Mouse (Mus musculus) urinary bladder, postnatal 10 days (tissue): ENCODE measurements around the gene Gm21885.
"Not testable (repeated sequence)": the region's sequence is repeated elsewhere in the genome, so short reads cannot be mapped to it uniquely, and the experiment has no call there.

Source experiments
- DNase-seq: peaks from one replicate; pipeline ENCODE4 v3.0.0; 2022; ENCODE audit warnings: low spot score

Gm21885 gene

DNA sequence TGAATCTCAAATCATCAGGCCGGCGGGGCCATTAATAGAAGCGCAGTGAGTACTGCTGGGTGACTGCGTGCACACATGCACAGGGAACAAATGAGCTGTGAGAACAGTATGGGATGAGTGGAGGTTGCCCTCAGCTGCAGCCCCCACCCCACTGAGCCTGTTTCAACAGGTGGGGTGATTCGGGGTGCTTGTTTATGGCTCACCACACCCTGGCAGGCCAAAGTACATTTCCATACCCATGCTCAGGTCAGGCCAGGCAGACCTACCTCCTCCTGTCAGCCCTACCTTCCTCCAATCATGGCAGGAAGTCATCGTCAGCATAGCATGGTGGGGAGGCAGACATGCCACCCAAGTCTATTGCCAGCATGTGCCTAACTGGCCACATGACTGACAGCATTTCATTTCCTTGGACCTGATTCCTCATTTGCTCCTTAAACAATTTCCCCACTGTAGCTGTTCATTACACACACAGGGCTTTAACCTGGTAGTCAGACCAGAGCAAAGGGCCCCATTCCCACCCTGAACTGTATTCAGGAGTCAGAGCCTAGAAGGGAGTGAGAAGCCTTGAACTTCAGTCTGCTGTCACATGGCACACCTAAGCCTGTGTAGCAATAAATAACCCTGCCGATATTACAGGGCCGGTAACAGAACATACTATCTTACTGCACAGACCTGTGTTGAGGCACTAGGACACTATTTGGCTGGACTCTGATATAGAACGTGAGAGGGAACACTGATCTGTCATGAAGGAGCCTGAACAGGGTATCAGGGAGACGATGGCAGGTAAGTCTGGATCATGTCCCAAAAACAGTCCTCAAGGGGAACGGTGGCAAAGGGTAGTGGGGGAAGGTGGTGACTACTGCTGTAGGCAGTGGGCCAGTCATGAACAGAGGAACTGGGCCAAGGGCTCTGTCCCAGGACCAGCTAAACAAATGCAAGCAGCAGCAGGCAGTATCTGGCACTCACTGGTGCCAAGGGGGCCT lies at the start of gene Gm21885:
TSS of gene Gm21885 (plus strand) at position 675 of the 983 bp plus-strand sequence.
- DNase-seq: no peak

DNA sequence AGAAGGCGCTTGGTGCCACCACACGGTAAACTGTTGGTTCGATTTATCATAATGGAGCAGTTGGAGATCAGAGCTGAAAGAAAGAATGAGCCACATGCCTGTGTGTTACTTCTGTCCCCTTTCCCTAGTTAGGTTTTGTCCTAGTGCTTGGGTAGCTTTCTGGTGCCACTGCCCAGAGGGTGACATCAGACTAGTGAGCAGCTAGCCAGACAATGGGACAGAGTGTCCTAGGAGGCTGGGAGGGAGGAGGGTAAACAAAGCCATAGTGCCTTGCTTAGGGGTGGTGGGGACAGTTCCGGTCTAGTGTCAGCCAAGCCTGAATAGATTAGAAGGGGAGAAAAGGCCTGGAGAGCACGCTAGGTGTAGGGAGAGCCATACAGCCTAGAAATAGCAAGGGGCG lies 48.3 kb upstream of the Gm21885 start:
- no peak for DNase-seq

DNA sequence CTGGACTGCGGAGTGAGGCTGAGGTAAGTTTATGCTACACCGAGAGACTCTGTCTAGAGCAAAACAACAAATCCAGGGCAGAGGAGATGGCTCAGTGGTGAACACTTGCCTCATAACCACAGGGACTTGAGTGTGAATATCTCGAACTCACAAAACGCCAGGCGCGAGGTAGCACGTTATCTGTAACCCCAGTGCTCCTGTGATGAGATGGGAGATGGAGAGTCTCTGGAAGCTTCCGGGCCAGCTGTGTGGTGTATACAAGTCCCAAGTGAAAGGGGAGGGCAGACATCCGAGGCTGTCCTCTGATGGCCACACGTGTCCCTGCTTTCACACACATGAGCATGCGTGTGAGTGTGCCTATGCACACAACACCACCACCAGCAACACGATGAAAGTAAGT lies 47.3 kb upstream of the Gm21885 start:
- no peak for DNase-seq

DNA sequence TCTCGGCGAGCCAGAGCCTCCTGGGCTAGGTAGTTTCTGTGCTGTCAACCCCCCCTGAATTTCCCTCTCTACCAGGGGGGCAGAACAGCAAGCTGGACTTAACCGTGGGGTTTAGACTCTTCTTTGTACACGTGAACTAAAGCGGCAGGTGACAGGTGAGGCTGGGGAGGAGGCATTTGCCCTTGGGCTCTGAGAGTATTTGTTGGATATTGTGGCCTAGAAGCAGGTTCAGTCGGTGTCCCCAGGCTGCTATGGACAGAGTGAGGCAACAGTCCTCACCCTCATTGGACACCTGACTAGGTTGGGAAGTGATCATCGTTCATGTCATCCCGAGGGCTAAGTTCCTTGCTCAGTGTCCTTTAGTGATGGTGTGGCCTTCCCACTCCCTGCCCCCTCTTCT lies 46.8 kb upstream of the Gm21885 start:
- DNase-seq: no peak

DNA sequence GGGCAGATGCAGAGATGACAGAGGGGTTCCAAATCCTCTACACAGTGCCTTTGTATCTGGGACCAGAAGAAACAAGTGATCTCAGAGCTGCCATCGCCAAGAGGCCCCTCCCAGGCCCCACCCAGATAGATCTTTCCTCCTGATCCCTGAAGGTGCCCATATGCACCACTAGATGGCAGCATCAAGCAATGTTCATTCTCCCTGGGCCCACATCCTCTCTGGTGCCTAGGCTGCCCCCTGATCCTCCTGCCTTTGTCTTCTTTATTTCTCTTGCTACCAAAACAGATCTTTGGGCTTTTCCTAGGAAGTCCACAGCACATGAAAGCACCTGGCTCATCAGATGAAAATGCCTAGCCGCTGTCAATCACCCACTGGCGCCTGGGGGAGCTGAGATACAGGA lies 45.6 kb upstream of the Gm21885 start:
- no peak for DNase-seq

DNA sequence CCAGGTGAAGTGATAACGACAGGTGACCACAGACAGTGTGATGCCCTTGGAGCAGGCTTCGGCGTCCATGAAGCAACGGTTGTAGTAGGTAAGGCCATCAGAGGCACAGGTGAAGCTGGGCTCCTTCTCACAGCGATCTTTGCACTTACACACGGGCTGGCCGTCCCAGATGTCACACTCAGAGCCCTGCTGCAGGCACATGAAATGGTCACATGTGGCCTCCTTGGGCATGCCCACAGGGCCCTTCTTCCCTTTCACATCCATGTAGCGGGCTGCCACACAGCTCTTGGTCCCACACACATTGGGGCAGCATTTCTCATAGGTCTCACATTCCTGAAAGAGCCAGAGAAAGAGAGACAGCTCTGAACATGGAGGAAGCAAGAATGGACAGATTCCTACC lies 42.9 kb upstream of the Gm21885 start:
- DNase-seq: no peak

DNA sequence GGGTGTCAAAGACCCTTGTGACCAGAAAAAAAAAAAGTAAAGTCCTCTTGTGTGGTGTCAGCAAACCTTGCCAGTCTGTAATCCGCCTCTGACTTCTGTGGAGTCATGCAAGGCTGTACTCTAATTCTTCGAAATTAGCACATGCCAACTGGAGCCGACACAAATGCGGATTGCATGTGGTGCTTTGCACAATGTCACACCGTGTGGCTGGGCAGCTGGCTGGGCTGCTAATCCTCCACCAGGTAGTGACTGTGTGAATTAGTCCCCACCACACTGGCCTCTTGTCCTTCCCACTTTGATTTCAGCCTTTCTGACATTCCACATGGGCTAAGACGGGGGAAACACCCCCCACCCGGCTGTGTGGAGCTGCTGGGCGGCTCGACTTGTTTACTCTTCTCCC lies 42.0 kb upstream of the Gm21885 start:
- DNase-seq: no peak

DNA sequence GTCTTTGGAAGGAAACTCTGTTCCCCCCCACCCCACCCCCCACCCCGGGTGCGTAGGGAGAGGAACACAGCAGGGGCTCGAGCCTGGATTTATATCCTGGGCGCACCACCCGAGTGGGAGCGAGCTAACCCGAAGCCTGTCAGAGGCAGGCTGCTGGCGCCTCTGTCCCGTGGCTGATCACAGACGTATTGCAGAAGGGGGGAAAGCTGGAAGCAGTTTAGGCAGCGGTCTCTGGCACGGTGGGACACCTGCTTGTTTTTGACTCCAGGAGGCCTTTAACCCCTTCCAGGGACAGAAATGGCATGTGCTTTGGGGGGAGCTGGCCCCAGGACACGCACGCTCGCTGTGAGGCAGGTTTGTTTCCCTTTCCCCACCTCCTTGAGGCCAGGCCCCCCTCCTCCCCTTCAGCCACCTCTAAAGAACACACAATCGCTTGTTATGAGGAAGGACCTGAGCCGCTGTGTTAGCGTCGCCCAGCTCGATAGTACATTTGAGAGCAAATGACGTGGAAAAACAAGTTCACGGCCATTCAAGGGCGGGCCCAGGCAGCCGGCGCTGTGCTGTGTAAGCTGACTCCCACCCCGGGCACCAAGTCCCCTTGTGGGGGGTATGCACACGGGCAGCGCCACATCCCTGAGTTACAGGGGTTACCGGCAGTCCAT lies 38.8 kb upstream of the Gm21885 start:
- DNase-seq: no peak

DNA sequence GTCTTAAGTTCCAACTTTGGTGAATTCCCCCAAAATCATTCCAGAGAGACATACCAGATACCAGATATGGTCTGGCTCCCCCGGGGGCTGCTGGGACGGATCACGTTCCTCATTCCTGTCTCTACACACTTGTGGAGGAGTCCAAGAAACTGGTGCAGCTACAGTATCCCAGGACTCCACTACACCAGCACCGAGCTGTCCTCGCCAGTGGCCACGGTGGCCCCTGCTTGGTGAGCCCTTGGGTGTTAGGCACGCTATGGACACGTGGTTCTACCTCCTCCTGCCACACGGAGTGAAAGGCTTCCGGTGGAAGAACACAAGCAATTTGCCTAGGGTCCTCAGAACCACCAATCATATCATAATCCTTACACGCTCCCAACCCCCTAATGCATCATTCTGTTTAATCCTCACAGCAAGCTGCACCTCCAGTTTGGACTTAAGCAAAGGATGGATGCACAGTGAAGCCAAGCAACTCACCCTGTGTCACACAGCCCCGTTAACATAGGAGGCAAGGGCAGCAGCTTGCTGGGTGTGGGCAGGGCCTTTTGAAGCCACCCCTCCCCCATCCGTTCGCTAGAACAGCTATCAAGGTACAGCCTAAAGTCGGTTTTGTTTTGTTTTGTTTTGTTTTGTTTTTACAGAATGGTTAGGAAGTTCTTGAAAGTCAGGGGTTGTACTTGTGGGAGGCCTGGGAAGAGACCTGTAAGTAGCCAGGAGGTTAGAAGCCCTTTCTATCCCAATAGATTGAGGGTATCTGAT lies 38.1 kb upstream of the Gm21885 start:
- no peak for DNase-seq

DNA sequence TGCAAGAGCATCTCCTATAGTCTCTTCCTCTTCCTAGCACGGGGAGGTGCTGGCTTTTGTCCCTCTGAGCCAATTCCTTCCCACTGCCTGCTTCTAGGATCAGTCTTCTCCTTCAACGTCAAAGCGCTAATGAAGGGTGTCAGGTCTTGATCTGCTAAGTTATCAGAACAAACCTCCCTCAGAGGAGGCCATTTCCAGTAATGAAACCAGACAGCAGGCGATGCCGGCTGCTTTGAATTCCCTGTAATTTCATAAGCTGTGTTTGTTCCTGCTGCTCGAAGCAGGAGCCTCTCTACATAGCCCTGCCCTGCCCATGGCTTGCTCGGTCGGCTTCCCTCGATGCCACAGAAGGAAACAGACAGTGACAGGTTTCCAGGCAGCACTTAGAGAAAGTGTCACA lies 37.3 kb upstream of the Gm21885 start:
- no peak for DNase-seq

DNA sequence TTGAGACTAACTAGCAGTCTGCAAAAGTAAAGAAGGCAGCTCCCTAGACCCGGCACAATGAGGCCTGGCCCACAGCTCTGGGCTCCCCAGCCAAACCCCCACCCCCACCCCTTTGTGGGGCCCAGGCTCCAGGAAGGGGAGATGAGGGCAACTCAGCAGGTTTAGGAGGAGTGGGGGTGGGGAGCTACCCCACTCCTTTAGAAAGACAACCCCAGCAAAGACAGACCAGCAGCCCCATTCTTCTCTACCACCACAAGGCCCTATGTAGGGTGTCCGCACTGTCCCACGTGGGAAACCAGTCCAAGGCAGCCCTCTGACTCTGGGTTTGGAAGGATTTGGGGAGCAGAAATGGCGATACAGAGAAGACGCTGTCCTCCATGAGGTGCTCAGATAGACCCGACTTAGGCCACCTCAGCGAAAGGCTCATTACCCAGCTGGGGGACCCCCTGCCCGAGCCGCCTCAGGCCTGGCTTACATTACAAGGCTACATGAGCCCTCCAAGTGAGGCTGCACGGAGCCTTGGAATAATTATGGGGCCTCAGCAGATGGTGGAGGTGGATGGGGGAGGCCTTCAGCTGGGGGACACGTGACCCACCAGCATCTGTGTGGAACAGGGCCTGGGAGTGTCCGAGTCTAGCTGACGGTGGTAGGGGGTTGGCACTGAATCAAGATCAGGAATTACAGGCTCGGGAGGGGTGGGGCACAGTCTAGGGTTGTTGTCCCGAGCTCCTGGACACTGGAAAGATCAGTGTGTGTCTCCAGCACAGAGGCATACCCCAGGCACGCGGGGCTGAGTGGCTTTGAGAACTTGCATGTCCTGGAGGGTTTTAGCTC lies 35.5 kb upstream of the Gm21885 start, which contains the start of gene Wfikkn2:
TSS of gene Wfikkn2 (minus strand) at position 51 of the 834 bp plus-strand sequence.
- DNase-seq: no peak

DNA sequence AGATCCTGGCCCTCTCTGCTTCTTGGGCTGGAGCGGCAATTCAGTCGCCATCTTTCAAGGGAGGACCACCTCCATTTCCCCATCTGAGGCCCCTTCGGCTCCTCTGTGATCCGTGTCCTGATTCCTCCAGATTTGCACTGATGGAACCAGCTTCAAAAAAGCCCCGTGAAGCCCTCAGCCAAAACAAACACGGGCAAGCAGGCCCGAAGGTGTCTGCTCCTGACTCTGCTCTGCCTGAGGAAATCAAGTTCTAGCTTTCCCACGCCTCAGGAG lies 34.9 kb upstream of the Gm21885 start:
- no peak for DNase-seq

DNA sequence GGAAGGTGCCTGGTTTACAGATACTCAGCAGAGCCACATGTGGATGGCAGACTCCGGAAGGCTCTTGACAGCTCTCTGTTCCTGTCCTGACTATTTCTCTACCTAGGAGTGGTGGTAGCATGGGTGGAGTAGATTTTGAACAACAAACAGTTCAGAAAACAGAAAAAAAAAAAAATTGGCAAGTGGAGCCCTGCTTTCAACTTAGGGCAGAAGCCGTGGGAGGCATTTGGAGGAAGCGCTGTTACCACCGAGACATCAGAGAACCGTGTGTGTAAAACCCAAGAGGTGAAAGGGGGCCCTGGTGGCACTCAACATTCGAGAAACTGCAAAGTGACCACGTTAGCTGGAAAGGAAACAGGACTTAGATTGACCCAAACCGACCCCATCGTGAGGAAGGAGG lies 28.5 kb upstream of the Gm21885 start:
- no peak for DNase-seq

DNA sequence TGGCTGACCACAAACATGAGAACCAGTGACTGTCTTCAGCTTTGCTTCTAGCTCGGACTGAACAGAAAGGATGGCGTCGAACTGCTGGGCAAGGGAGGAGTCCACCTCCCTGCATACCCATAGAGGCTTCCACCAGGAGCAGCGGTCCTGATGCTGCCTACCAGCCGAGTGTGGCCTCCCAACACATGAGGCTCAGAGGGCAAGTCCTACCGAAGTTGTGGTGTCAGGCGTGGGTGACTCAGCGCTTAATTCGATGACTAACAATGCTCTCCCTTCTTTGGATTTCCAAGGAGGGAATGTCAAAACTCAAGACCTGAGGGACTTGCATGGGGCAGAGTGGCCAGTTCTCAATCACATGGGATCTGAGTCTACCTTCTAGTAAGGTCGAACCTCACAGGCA lies 28.0 kb upstream of the Gm21885 start:
- DNase-seq: no peak

DNA sequence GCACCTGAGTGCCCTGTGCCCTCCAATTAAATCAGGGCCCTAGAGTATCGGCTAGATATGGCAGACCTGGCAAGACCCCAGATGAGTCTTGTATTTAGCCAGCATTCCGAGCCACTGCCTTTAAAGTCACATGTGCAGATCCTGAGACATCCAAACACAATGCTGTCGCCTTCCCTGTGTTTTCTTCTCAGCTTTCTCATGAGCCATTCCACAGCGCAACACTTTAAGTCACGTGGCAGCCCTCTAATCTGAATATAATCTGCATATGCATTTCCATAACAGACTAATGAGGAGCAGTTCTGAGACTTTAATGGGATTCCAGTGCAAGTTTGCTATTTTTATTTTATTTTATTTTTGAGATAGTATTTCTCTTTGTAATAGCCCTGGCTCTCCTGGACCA lies 25.9 kb upstream of the Gm21885 start:
- no peak for DNase-seq

DNA sequence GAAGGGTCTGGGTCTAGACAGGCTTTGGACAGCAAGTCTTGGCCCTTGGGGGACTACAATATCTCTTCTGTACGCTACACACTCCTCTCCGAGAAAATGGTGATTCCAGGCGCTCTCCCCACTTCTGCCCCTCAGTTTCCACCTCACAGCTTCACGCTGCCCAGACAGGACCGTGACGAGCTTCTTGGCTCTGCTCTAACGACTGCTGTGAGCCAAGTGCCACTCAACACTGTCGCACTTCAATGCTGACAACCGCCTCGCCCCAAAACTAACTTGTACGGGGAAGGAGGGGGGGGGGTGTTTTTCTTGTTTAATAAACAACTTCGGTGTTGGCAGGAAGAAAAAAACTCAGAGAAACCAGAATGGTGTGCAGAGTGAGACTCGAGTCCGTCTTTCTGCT lies 23.7 kb upstream of the Gm21885 start:
- DNase-seq: no peak

DNA sequence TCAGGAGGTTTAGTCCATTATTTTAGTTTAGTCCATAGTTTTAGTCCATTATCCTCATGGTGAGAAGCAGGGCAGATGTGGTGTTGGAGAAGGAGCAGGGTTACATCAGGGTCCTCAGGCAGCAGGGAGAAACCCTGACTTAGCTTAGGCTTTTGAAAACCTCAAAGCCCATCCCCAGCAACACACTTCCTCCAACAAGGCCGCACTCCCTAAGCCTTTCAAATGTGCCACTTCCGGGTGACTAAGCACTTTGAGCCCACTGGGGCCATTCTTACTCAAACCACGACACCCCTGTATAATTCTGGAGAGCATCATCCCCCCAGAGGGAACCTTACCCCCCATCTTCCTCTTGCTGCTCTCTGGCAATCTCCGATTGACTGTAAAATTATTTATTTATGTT lies 21.9 kb upstream of the Gm21885 start:
- no peak for DNase-seq

DNA sequence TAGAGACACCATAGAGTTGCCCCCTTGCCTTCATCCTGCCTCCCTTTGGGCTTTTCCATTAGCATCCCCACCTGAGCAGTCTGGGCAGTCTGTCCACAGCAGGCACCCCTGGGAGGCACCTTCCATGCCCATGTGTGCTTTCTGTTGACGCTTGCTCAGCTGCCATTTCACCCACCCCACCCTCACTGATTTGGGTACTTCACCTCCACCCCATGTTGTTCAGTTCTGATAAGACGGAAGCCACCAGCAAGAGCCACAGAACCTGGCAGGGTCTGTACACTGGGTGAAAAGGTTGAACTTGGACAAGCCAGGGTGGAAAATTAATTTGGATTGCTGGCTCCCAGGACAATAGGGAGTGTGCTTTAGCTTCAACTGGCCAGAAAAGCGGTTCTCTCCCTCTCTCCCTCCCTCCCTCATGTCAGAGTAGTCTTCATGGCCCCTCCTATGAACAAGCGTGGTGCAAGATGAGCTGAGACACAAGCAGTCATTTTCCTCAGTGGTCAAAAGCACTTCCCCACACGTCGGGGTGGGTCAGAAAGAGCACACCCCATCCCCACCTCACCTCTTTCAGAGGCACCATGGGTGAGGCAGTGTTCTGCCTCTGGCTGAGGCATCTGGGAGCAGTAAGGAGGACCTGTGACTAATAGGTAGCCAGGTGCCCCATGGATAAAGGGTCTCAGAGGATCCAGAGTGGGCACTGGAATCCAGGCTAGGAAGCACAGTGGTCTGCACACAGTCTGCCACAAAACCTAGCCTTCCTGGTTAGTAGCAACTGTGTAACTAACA lies 19.9 kb upstream of the Gm21885 start:
- DNase-seq: no peak

DNA sequence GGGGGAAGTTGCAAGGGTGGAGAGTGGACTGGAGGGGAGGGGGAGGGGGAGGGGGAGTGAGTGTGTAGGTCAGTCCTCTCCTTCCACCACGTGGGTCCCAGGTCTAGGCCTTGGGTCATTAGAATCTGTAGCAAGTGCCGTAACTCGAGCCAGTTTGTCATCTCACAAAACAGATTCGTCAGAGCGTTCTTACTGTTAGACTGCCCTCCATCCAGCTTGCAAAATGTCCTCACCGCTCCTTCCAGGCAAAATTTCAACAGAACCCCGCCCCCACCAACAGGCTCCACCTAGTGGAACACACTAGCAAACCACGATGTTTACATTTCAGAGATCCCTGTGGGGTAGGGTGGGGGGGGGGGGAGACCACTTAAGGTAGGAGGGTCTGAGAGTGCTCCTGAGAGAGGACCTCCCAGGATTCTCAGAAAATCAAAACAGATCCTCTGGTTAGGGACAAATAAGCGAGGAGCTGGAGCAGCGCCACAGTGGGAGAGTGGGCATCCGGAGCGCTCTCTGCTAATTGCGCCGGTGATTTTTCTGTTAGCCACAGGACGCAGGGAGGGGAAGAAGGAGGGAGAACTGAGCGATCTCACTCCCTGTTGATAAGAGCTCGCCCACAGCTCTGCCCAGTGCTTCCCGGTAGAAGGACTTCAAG lies 16.4 kb upstream of the Gm21885 start:
- no peak for DNase-seq

DNA sequence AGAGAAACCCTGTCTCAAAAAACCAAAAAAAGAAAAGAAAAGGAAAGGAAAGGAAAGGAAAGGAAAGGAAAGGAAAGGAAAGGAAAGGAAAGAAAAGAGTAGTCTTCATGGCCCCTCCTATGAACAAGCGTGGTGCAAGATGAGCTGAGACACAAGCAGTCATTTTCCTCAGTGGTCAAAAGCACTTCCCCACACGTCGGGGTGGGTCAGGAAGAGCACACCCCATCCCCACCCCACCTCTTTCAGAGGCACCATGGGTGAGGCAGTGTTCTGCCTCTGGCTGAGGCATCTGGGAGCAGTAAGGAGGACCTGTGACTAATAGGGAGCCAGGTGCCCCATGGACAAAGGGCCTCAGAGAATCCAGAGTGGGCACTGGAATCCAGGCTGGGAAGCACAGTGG lies 15.5 kb upstream of the Gm21885 start:
- not testable (repeated sequence) for DNase-seq

DNA sequence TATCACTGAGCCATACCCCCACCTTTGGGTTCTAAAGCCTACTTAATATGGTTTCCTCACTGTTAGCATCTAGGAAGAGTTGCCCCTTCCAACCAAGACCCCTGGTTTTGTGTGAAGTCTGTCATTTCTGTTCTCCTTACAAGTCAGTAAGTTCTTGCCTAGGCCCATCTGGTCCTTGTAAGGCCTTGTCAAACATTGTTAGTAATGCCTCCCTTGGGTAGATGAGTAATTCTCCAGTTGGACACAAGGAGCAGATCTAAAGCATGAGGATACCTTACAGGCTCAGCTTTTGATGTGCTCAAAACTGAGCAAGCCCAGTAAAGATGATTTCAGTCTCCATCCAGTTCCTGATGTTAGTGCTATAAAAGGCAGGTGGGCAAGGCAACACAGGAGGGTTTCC lies 12.9 kb upstream of the Gm21885 start:
- DNase-seq: no peak
